Mouse (Mus musculus): Measurements from ENCODE around the gene Rgs9bp. TPM values are rescaled to one million over a fixed set of nuclear protein-coding genes. Genes with fewer than 3 reads are reported as not detected.

Rgs9bp gene
- polyA plus RNA-seq, 1 experiment = not detected

- TF ChIP-seq POLR2A (IDR thresholded peaks at IDR 0.05; ENCODE audit: borderline replicate concordance, low read depth, low read length) (no peak), CTCF (IDR thresholded peaks at IDR 0.05; ENCODE audit: low read depth, low read length) (no peak)
- Histone ChIP-seq H3K27ac (ENCODE audit: insufficient read depth, low read depth, low read length) (no peak overlapping the region), H3K4me3 (ENCODE audit: insufficient read depth, low read length) (no peak overlapping the region), H3K4me1 (ENCODE audit: control insufficient read depth, insufficient read depth, low read length) (no peaks in the 10 kb centered on the region)
Observed at GRCm38 (mm10) chr7:35563071-35563470, 22.3 kb downstream of the Rgs9bp start.

GRCm38 (mm10) chr7:35559838-35560237 lies 25.5 kb downstream of the Rgs9bp start:
- Histone ChIP-seq H3K27ac (ENCODE audit: insufficient read depth, low read depth, low read length) (no peak overlapping the region), H3K4me1 (ENCODE audit: control insufficient read depth, insufficient read depth, low read length) (no peaks in the 10 kb centered on the region), H3K4me3 (ENCODE audit: insufficient read depth, low read length) (no peak overlapping the region)
- TF ChIP-seq POLR2A (IDR thresholded peaks at IDR 0.05; ENCODE audit: borderline replicate concordance, low read depth, low read length) (no peak), CTCF (IDR thresholded peaks at IDR 0.05; ENCODE audit: low read depth, low read length) (no peak)

GRCm38 (mm10) chr7:35558681-35559080 lies 26.7 kb downstream of the Rgs9bp start:
- Histone ChIP-seq H3K4me3 (ENCODE audit: insufficient read depth, low read length) (no peak overlapping the region), H3K27ac (ENCODE audit: insufficient read depth, low read depth, low read length) (no peak overlapping the region), H3K4me1 (ENCODE audit: control insufficient read depth, insufficient read depth, low read length) (0 out of 2 replicates have a peak, but pooled peaks cover 2% of the 10 kb centered on the region)
- no peak for TF ChIP-seq CTCF (IDR thresholded peaks at IDR 0.05; ENCODE audit: low read depth, low read length)
- TF ChIP-seq POLR2A (IDR thresholded peaks at IDR 0.05; ENCODE audit: borderline replicate concordance, low read depth, low read length) = no peak

- TF ChIP-seq POLR2A (IDR thresholded peaks at IDR 0.05; ENCODE audit: borderline replicate concordance, low read depth, low read length) = no peak
- H3K4me1 ChIP-seq (ENCODE audit: control insufficient read depth, insufficient read depth, low read length) = 0 out of 2 replicates have a peak, but pooled peaks cover 2% of the 10 kb centered on the region
- H3K27ac ChIP-seq (ENCODE audit: insufficient read depth, low read depth, low read length) = no peak overlapping the region
- H3K4me3 ChIP-seq (ENCODE audit: insufficient read depth, low read length) = no peak overlapping the region
Observed at GRCm38 (mm10) chr7:35557577-35557976, 27.8 kb downstream of the Rgs9bp start.

GRCm38 (mm10) chr7:35556905-35557304 lies 28.5 kb downstream of the Rgs9bp start:
- TF ChIP-seq POLR2A (IDR thresholded peaks at IDR 0.05; ENCODE audit: borderline replicate concordance, low read depth, low read length) = no peak
- Histone ChIP-seq H3K27ac (ENCODE audit: insufficient read depth, low read depth, low read length) (no peak overlapping the region), H3K4me1 (ENCODE audit: control insufficient read depth, insufficient read depth, low read length) (0 out of 2 replicates have a peak, but pooled peaks cover 2% of the 10 kb centered on the region), H3K4me3 (ENCODE audit: insufficient read depth, low read length) (no peak overlapping the region)

- Histone ChIP-seq H3K4me1 (ENCODE audit: control insufficient read depth, insufficient read depth, low read length) (0 out of 2 replicates have a peak, but pooled peaks cover 2% of the 10 kb centered on the region), H3K4me3 (ENCODE audit: insufficient read depth, low read length) (peak within 1 kb of the TSS; percentile 98), H3K27ac (ENCODE audit: insufficient read depth, low read depth, low read length) (peak within 1 kb of the TSS; percentile 82)
- no peak for TF ChIP-seq CTCF (IDR thresholded peaks at IDR 0.05; ENCODE audit: low read depth, low read length)
- no peak for TF ChIP-seq POLR2A (IDR thresholded peaks at IDR 0.05; ENCODE audit: borderline replicate concordance, low read depth, low read length)
Observed at GRCm38 (mm10) chr7:35556205-35556603, 29.2 kb downstream of the Rgs9bp start, which contains the start of gene Nudt19. Gene Nudt19 (minus strand): TSS chr7:35556304.

- Histone ChIP-seq H3K4me1 (ENCODE audit: control insufficient read depth, insufficient read depth, low read length) (0 out of 2 replicates have a peak, but pooled peaks cover 2% of the 10 kb centered on the region), H3K27ac (ENCODE audit: insufficient read depth, low read depth, low read length) (peak overlapping the region; percentile 82), H3K4me3 (ENCODE audit: insufficient read depth, low read length) (peak overlapping the region; percentile 98)
- TF ChIP-seq CTCF (IDR thresholded peaks at IDR 0.05; ENCODE audit: low read depth, low read length) (no peak), POLR2A (IDR thresholded peaks at IDR 0.05; ENCODE audit: borderline replicate concordance, low read depth, low read length) (peak; percentile 45; the same call in 1 of the 2 replicates)
Observed at GRCm38 (mm10) chr7:35555224-35556204, 29.9 kb downstream of the Rgs9bp start.

- 0 out of 2 replicates have a peak, but pooled peaks cover 2% of the 10 kb centered on the region for H3K4me1 ChIP-seq (ENCODE audit: control insufficient read depth, insufficient read depth, low read length)
- H3K27ac ChIP-seq (ENCODE audit: insufficient read depth, low read depth, low read length) = peak overlapping the region; percentile 82
- peak overlapping the region; percentile 98 for H3K4me3 ChIP-seq (ENCODE audit: insufficient read depth, low read length)
- no peak for TF ChIP-seq CTCF (IDR thresholded peaks at IDR 0.05; ENCODE audit: low read depth, low read length)
- TF ChIP-seq POLR2A (IDR thresholded peaks at IDR 0.05; ENCODE audit: borderline replicate concordance, low read depth, low read length) = no peak
Observed at GRCm38 (mm10) chr7:35554605-35555175, 30.7 kb downstream of the Rgs9bp start.

- Histone ChIP-seq H3K4me1 (ENCODE audit: control insufficient read depth, insufficient read depth, low read length) (0 out of 2 replicates have a peak, but pooled peaks cover 2% of the 10 kb centered on the region), H3K27ac (ENCODE audit: insufficient read depth, low read depth, low read length) (peak overlapping the region; percentile 82; the same call in 1 of the 2 replicates)
Observed at GRCm38 (mm10) chr7:35553751-35554604, 31.4 kb downstream of the Rgs9bp start.

More at GRCm38 (mm10) chr7:35553751-35554604, 31.4 kb downstream of the Rgs9bp start:
- TF ChIP-seq CTCF (IDR thresholded peaks at IDR 0.05; ENCODE audit: low read depth, low read length) (no peak), POLR2A (IDR thresholded peaks at IDR 0.05; ENCODE audit: borderline replicate concordance, low read depth, low read length) (no peak)
- peak overlapping the region; percentile 98 for H3K4me3 ChIP-seq (ENCODE audit: insufficient read depth, low read length)
